Mouse (Mus musculus) bone marrow macrophage, adult 2 months (primary cell): ENCODE results near the gene Mtmr3.

Experiments
- CTCF ChIP-seq: IDR thresholded peaks from 2 replicates; pipeline ENCODE4 v1.5.1; 2012; ENCODE audit warnings: low read depth, mild to moderate bottlenecking, low read length, moderate library complexity
- POLR2A ChIP-seq: IDR thresholded peaks from 2 replicates; pipeline ENCODE4 v1.6.1; 2012; ENCODE audit warnings: mild to moderate bottlenecking, low read depth, low read length, borderline replicate concordance

DNA sequence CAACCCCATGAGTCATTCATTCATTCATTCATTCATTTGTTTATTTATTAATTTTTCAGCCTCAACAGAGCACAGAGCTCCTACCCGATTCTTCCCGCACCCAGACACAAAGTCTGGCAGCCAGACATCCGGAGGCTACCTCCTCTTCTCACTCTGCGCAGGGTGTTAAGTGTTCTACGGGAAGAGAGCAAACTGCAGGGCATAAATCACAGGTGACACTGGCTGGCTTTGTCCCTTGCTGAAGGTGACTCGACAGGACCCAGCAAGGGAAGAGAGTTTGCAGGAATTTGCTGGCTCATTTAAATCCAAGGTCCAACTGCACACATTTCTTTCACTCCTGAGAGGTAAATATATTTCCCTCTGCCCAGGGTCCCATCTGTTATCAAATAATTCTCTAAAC is 9.8 kb upstream of the Mtmr3 start:
- TF ChIP-seq POLR2A: no peak
- no peak for TF ChIP-seq CTCF
